Mouse (Mus musculus): ENCODE data around the gene Phrf1. TPM values are rescaled to one million over a fixed set of nuclear protein-coding genes. Genes with fewer than 3 reads are reported as not detected.

Phrf1 gene
- total and polyA plus RNA-seq, 3 experiments: 10.2 to 32.1 (median 26.8) TPM

DNA sequence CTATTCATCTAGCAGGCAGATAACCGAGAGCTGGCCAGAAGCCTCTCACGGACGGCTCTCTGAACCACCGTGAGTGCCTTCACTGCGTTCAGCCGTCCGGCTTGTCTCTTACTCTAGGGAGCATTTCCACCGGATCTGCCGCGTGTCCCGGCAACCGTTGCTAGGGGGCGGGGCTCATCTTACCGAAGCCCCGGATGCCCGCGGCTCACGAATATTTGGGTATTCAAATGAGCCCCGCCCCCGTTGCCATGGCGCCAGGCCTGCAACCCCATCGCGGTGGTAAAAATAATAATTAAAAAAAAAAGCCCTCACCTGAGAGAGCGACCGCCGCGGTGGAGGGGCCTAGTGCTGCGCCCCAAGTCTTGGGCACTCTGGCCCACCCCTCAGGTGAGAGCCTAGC lies 33.8 kb upstream of the Phrf1 start:
- H3K27me3 ChIP-seq (ENCODE audit: control insufficient read depth, insufficient read depth, low read length): no peaks in the 10 kb centered on the region
- DNase-seq: peak; percentile 88 to 90
- peak overlapping the region; percentile 61 for H3K4me3 ChIP-seq
- peaks cover 11% of the 10 kb centered on the region for H3K4me1 ChIP-seq (ENCODE audit: control insufficient read depth, insufficient read depth, low read length)
- H3K36me3 ChIP-seq (ENCODE audit: control insufficient read depth, insufficient read depth, low read length): no peaks in the 10 kb centered on the region
- H3K27ac ChIP-seq: peak overlapping the region; percentile 80
- 2% methylated on average over 28 of the region's 28 CpGs for WGBS
- H3K79me2 ChIP-seq (replicated peaks; ENCODE audit: control insufficient read depth, insufficient read depth, low read length): peaks cover 1% of the 10 kb centered on the region; the same call in 1 of the 2 replicates
- intact Hi-C loops (cut with DNase I): loop anchor here (5.0 kb wide), 1 partner anchor 253 kb away; the partner anchor contains the start of gene Pgghg
- peak overlapping the region; percentile 10 for H3K9ac ChIP-seq (ENCODE audit: low read depth, low read length)
- TF ChIP-seq POLR2A (IDR thresholded peaks at IDR 0.05; ENCODE audit: insufficient read depth, low read depth, low read length): peak; percentile 58; the same call in 1 of the 2 replicates
- TF ChIP-seq CTCF (IDR thresholded peaks at IDR 0.05): no peak
- TF ChIP-seq EP300 (IDR thresholded peaks at IDR 0.05; ENCODE audit: insufficient read depth, low read depth, low read length): no peak

- no peaks in the 10 kb centered on the region for H3K36me3 ChIP-seq (ENCODE audit: control insufficient read depth, insufficient read depth, low read length)
- intact Hi-C loops (cut with DNase I): no loop called here
- no peak overlapping the region for H3K4me3 ChIP-seq
- H3K4me1 ChIP-seq (ENCODE audit: control insufficient read depth, insufficient read depth, low read length): peaks cover 9% of the 10 kb centered on the region
- TF ChIP-seq CTCF (IDR thresholded peaks at IDR 0.05) (no peak), EP300 (IDR thresholded peaks at IDR 0.05; ENCODE audit: insufficient read depth, low read depth, low read length) (no peak), POLR2A (IDR thresholded peaks at IDR 0.05; ENCODE audit: insufficient read depth, low read depth, low read length) (no peak)
- no peak overlapping the region for H3K27ac ChIP-seq
- DNase-seq: no peak
- H3K9ac ChIP-seq (ENCODE audit: low read depth, low read length): no peak overlapping the region
- 97% methylated on average over 2 of the region's 2 CpGs for WGBS
- no peaks in the 10 kb centered on the region for H3K27me3 ChIP-seq (ENCODE audit: control insufficient read depth, insufficient read depth, low read length)
- peaks cover 1% of the 10 kb centered on the region; the same call in 1 of the 2 replicates for H3K79me2 ChIP-seq (replicated peaks; ENCODE audit: control insufficient read depth, insufficient read depth, low read length)
These were observed 32.8 kb upstream of the Phrf1 start for GRCm38 (mm10) chr7:141195754-141196153.

DNA sequence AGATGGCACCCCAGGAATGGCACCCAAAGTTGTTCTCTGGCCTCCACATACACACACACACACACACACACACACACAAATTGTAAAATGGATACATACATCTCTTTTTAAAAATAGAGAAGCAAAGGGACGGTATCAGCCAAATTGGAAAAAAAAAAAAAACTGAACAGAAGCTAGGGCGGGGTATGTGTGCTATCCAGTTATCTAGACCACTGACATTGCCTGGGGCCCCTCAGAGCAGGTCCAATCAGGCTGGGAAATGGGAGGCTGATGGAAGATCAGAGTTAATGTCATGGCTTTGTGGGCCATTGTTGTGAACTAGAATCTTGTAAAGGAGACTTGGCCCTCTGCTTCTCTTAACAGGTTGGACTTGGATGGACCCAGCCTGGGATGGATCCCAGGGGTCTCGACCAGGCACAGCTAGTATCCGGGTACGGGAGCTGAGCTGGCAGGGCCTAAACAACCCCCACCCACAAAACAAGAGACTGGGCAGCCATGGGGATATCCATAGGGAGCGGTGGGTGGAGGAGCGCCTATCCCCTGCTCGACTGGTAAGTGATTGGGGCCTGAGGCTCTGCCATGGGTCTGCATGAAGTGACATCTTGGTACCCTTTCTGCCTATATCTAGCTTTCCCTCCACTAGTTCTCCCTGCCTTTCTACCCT lies 31.8 kb upstream of the Phrf1 start:
- WGBS: 91% methylated on average over 8 of the region's 8 CpGs
- Histone ChIP-seq H3K36me3 (ENCODE audit: control insufficient read depth, insufficient read depth, low read length) (no peaks in the 10 kb centered on the region), H3K27ac (no peak overlapping the region), H3K27me3 (ENCODE audit: control insufficient read depth, insufficient read depth, low read length) (no peaks in the 10 kb centered on the region), H3K79me2 (replicated peaks; ENCODE audit: control insufficient read depth, insufficient read depth, low read length) (peaks cover 1% of the 10 kb centered on the region; the same call in 1 of the 2 replicates), H3K9ac (ENCODE audit: low read depth, low read length) (no peak overlapping the region), H3K4me3 (no peak overlapping the region), H3K4me1 (ENCODE audit: control insufficient read depth, insufficient read depth, low read length) (peaks cover 5% of the 10 kb centered on the region)
- intact Hi-C loops (cut with DNase I): no loop called here
- no peak for DNase-seq
- TF ChIP-seq POLR2A (IDR thresholded peaks at IDR 0.05; ENCODE audit: insufficient read depth, low read depth, low read length) (no peak), EP300 (IDR thresholded peaks at IDR 0.05; ENCODE audit: insufficient read depth, low read depth, low read length) (no peak), CTCF (IDR thresholded peaks at IDR 0.05) (no peak)

DNA sequence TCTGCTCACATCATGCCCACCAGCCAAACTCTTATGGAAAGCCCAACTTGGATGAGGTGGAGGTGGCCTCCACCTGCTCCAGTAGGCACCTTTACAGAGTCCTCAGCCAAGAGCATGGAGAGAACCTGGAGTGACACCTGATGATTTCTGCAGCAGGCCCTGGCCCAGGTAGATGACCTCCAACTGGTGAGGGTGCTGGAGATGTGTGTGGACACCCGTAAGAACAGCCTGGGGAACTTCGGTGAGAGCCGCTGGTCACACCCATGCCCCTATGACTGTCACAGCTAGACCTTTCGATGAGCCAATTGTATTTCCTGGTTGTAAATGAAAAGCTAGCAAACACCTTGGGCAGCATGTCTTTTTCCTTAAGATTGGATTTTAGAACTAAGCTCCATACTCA lies 30.5 kb upstream of the Phrf1 start:
- peaks cover 1% of the 10 kb centered on the region; the same call in 1 of the 2 replicates for H3K4me1 ChIP-seq (ENCODE audit: control insufficient read depth, insufficient read depth, low read length)
- 96% methylated on average over 4 of the region's 4 CpGs for WGBS
- no peak overlapping the region for H3K27ac ChIP-seq
- no peaks in the 10 kb centered on the region for H3K27me3 ChIP-seq (ENCODE audit: control insufficient read depth, insufficient read depth, low read length)
- no peak overlapping the region for H3K9ac ChIP-seq (ENCODE audit: low read depth, low read length)
- peaks cover 1% of the 10 kb centered on the region; the same call in 1 of the 2 replicates for H3K79me2 ChIP-seq (replicated peaks; ENCODE audit: control insufficient read depth, insufficient read depth, low read length)
- intact Hi-C loops (cut with DNase I): no loop called here
- DNase-seq: no peak
- no peak overlapping the region for H3K4me3 ChIP-seq
- TF ChIP-seq EP300 (IDR thresholded peaks at IDR 0.05; ENCODE audit: insufficient read depth, low read depth, low read length) (no peak), POLR2A (IDR thresholded peaks at IDR 0.05; ENCODE audit: insufficient read depth, low read depth, low read length) (no peak), CTCF (IDR thresholded peaks at IDR 0.05) (no peak)
- H3K36me3 ChIP-seq (ENCODE audit: control insufficient read depth, insufficient read depth, low read length): no peaks in the 10 kb centered on the region

- H3K27me3 ChIP-seq (ENCODE audit: control insufficient read depth, insufficient read depth, low read length): no peaks in the 10 kb centered on the region
- no peaks in the 10 kb centered on the region for H3K79me2 ChIP-seq (replicated peaks; ENCODE audit: control insufficient read depth, insufficient read depth, low read length)
- intact Hi-C loops (cut with DNase I): no loop called here
- no peak overlapping the region for H3K9ac ChIP-seq (ENCODE audit: low read depth, low read length)
- peak in 1 of 2 experiments; percentile 8 for DNase-seq
- H3K36me3 ChIP-seq (ENCODE audit: control insufficient read depth, insufficient read depth, low read length): no peaks in the 10 kb centered on the region
- WGBS: 52% methylated on average over 3 of the region's 3 CpGs
- no peak overlapping the region for H3K27ac ChIP-seq
- no peak for TF ChIP-seq CTCF (IDR thresholded peaks at IDR 0.05)
- no peak for TF ChIP-seq EP300 (IDR thresholded peaks at IDR 0.05; ENCODE audit: insufficient read depth, low read depth, low read length)
- TF ChIP-seq POLR2A (IDR thresholded peaks at IDR 0.05; ENCODE audit: insufficient read depth, low read depth, low read length): no peak
- no peak overlapping the region for H3K4me3 ChIP-seq
- no peaks in the 10 kb centered on the region for H3K4me1 ChIP-seq (ENCODE audit: control insufficient read depth, insufficient read depth, low read length)
These were observed 24.0 kb upstream of the Phrf1 start for GRCm38 (mm10) chr7:141204546-141204945.

GRCm38 (mm10) chr7:141205504-141205903 lies 23.1 kb upstream of the Phrf1 start:
- no peaks in the 10 kb centered on the region for H3K79me2 ChIP-seq (replicated peaks; ENCODE audit: control insufficient read depth, insufficient read depth, low read length)
- H3K4me3 ChIP-seq: no peak overlapping the region
- WGBS: 95% methylated on average over 5 of the region's 5 CpGs

More at GRCm38 (mm10) chr7:141205504-141205903, 23.1 kb upstream of the Phrf1 start:
- intact Hi-C loops (cut with DNase I): no loop called here
- Histone ChIP-seq H3K27me3 (ENCODE audit: control insufficient read depth, insufficient read depth, low read length) (no peaks in the 10 kb centered on the region), H3K4me1 (ENCODE audit: control insufficient read depth, insufficient read depth, low read length) (no peaks in the 10 kb centered on the region), H3K27ac (no peak overlapping the region), H3K36me3 (ENCODE audit: control insufficient read depth, insufficient read depth, low read length) (no peaks in the 10 kb centered on the region), H3K9ac (ENCODE audit: low read depth, low read length) (no peak overlapping the region)
- no peak for DNase-seq
- TF ChIP-seq CTCF (IDR thresholded peaks at IDR 0.05): no peak
- no peak for TF ChIP-seq EP300 (IDR thresholded peaks at IDR 0.05; ENCODE audit: insufficient read depth, low read depth, low read length)
- no peak for TF ChIP-seq POLR2A (IDR thresholded peaks at IDR 0.05; ENCODE audit: insufficient read depth, low read depth, low read length)
